Mouse (Mus musculus) G1E (cell line): Measurements from ENCODE around the gene Ppp1r35.

Experiments used
- CTCF ChIP-seq: IDR thresholded peaks from 2 replicates; pipeline ENCODE4 v1.5.1; 2012; ENCODE audit warnings: low read depth, low read length, inconsistent platforms, mixed read lengths
- GATA2 ChIP-seq: IDR thresholded peaks from 2 replicates; pipeline ENCODE4 v1.6.1; 2012; ENCODE audit warnings: low read depth, low read length, inconsistent platforms, borderline replicate concordance

- no peak for TF ChIP-seq GATA2
- peak; percentile 99 for TF ChIP-seq CTCF
These were observed 21.6 kb upstream of the Ppp1r35 start for GRCm38 (mm10) chr5:137756882-137757661.
